Mouse (Mus musculus) small intestine, adult 2 months (tissue): Measurements from ENCODE around the gene Mthfd1.

Experiments used
- CTCF ChIP-seq: fragments of 200-500 bp; IDR thresholded peaks from 2 replicates; pipeline ENCODE4 v1.5.1; 2012; ENCODE audit warnings: low read depth, mild to moderate bottlenecking, control low read depth, inconsistent platforms, low read length, moderate library complexity, mixed read lengths; ENCODE audit not compliant: insufficient replicate concordance, insufficient read length; ENCODE audit errors: extremely low read depth
- POLR2A ChIP-seq: fragments of 200-500 bp; IDR thresholded peaks from 2 replicates; pipeline ENCODE4 v1.6.1; 2012; ENCODE audit warnings: low read depth, mild to moderate bottlenecking, control low read depth, inconsistent platforms, low read length, moderate library complexity

DNA sequence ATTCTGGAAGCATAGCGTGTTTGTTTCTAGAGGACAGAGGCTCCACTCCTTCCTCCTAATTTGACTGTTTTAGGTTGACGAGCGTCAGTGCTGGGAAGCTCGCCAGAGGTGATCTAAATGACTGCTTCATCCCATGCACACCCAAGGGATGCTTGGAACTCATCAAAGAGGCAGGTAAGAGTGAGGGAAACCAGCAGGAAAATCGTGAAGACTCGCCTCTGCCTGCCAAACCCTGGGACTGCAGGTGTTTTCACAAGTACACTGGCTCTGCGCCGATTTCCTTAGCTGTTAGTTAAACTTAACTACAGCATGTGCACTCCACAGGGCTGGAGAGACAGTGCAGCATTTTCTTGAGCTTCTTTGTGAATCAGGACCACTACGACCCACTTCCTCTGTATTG is 25.5 kb downstream of the Mthfd1 start:
- no peak for TF ChIP-seq CTCF
- TF ChIP-seq POLR2A, result no peak
